8 mouse cellular contexts compared by ENCODE assay signal in the genomic region with DNA sequence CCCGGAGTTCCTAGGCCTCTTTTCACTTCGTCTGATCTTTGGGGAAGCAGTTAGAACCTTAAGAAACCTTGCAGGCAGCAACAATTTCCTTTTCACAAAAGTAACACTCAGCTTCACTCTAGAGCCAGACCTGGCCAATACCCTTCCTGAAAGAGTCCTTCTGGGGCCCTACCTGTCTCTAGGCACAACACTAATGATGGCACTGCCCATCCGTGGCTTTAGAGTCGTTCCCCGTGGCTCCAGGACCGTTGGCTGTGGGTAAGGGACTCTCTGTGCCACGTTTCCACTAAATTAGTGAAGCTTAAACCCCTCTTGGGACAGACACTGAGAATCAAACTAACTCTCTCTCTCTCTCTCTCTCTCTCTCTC. TPM values are rescaled to one million over a fixed set of nuclear protein-coding genes. Genes with fewer than 3 reads are reported as not detected.
DNase-seq lines count a peak whose midpoint lies in the region; ATAC-seq and TF ChIP-seq lines count a peak whose summit lies in the region.

No protein-coding gene starts in this region.

- 18% methylated on average over 7 of the region's 7 CpGs for WGBS in heart, postnatal 0 days
- WGBS in embryonic facial prominence, embryonic 11.5 days, result 3% methylated on average over 7 of the region's 7 CpGs
- WGBS in hindbrain, embryonic 14.5 days, result 4% methylated on average over 7 of the region's 7 CpGs
- WGBS in midbrain, postnatal 0 days, result 3% methylated on average over 7 of the region's 7 CpGs

- no peaks in the 10 kb centered on the region for H3K4me1 ChIP-seq in heart, postnatal 0 days (ENCODE audit: control insufficient read depth, insufficient read depth)
- H3K4me1 ChIP-seq in embryonic facial prominence, embryonic 11.5 days (ENCODE audit: control insufficient read depth, insufficient read depth, low read length), result no peaks in the 10 kb centered on the region
- peaks cover 9% of the 10 kb centered on the region; the same call in 1 of the 2 replicates for H3K4me1 ChIP-seq in hindbrain, embryonic 14.5 days (replicated peaks; ENCODE audit: control insufficient read depth, insufficient read depth, low read length)
- H3K4me1 ChIP-seq in midbrain, postnatal 0 days (ENCODE audit: insufficient read depth, low read length), result no peaks in the 10 kb centered on the region

- ATAC-seq in heart, postnatal 0 days (ENCODE audit: insufficient read depth, low read depth), result no peak
- no peak for ATAC-seq in embryonic facial prominence, embryonic 11.5 days (replicated peaks; ENCODE audit: insufficient number of reproducible peaks, low FRiP score, low TSS enrichment, low read depth)
- no peak for ATAC-seq in hindbrain, embryonic 14.5 days (ENCODE audit: low FRiP score)
- ATAC-seq in midbrain, postnatal 0 days (ENCODE audit: low FRiP score), result no peak

- DNase-seq in heart, postnatal 0 days (ENCODE audit: low spot score), result no peak
- no peak for DNase-seq in heart, adult 8-10 months (ENCODE audit: low spot score)
- peak; percentile 13 for DNase-seq in embryonic facial prominence, embryonic 11.5 days (ENCODE audit: low spot score)
- no peak for DNase-seq in hindbrain, embryonic 14.5 days (ENCODE audit: low spot score)
- no peak for DNase-seq in midbrain, postnatal 0 days (ENCODE audit: low spot score)
- DNase-seq in frontal cortex, postnatal 36 days (ENCODE audit: low spot score in 2 of 2), result no peak
- no peak for DNase-seq in urinary bladder, postnatal 14 days (ENCODE audit: low spot score)
- no peak for DNase-seq in cerebellum, postnatal 36 days

- H3K4me2 ChIP-seq in heart, postnatal 0 days (ENCODE audit: low read depth, low read length), result peak overlapping the region; percentile 52; the same call in 1 of the 2 replicates
- H3K4me2 ChIP-seq in embryonic facial prominence, embryonic 11.5 days (ENCODE audit: low read depth, low read length), result no peak overlapping the region
- peak overlapping the region; percentile 76 for H3K4me2 ChIP-seq in hindbrain, embryonic 14.5 days (replicated peaks)
- H3K4me2 ChIP-seq in midbrain, postnatal 0 days (ENCODE audit: low read depth, low read length, poor library complexity, severe bottlenecking), result peak overlapping the region; percentile 95

- no peak overlapping the region for H3K4me3 ChIP-seq in heart, postnatal 0 days (ENCODE audit: low read depth, low read length)
- no peak overlapping the region for H3K4me3 ChIP-seq in embryonic facial prominence, embryonic 11.5 days (ENCODE audit: low read depth, low read length)
- H3K4me3 ChIP-seq in hindbrain, embryonic 14.5 days (replicated peaks; ENCODE audit: low read length), result 0 out of 2 replicates have a peak overlapping the region, but pooled peaks have one; percentile 72
- peak overlapping the region; percentile 67 for H3K4me3 ChIP-seq in midbrain, postnatal 0 days (ENCODE audit: low read depth, low read length)

- no peaks in the 10 kb centered on the region for H3K9me3 ChIP-seq in heart, postnatal 0 days (replicated peaks; ENCODE audit: control insufficient read depth, low read length)
- no peaks in the 10 kb centered on the region for H3K9me3 ChIP-seq in embryonic facial prominence, embryonic 11.5 days (replicated peaks; ENCODE audit: control insufficient read depth, low read length)
- H3K9me3 ChIP-seq in hindbrain, embryonic 14.5 days (ENCODE audit: control insufficient read depth, low read length), result no peaks in the 10 kb centered on the region
- H3K9me3 ChIP-seq in midbrain, postnatal 0 days (ENCODE audit: low read length), result no peaks in the 10 kb centered on the region

- no peak overlapping the region for H3K9ac ChIP-seq in heart, postnatal 0 days (replicated peaks; ENCODE audit: low read depth, low read length)
- H3K9ac ChIP-seq in embryonic facial prominence, embryonic 11.5 days (replicated peaks; ENCODE audit: low read length), result no peak overlapping the region
- no peak overlapping the region for H3K9ac ChIP-seq in hindbrain, embryonic 14.5 days
- 0 out of 2 replicates have a peak overlapping the region, but pooled peaks have one; percentile 67 for H3K9ac ChIP-seq in midbrain, postnatal 0 days (replicated peaks; ENCODE audit: low read length, poor library complexity, severe bottlenecking)

- H3K36me3 ChIP-seq in heart, postnatal 0 days (replicated peaks; ENCODE audit: control insufficient read depth, insufficient read depth, low read length), result no peaks in the 10 kb centered on the region
- no peaks in the 10 kb centered on the region for H3K36me3 ChIP-seq in embryonic facial prominence, embryonic 11.5 days (replicated peaks; ENCODE audit: control insufficient read depth, insufficient read depth, low read depth, low read length)
- H3K36me3 ChIP-seq in hindbrain, embryonic 14.5 days (replicated peaks; ENCODE audit: control insufficient read depth, insufficient read depth), result no peaks in the 10 kb centered on the region
- no peaks in the 10 kb centered on the region for H3K36me3 ChIP-seq in midbrain, postnatal 0 days (ENCODE audit: insufficient read depth, low read length)

- TF ChIP-seq EP300 in heart, postnatal 0 days (IDR thresholded peaks at IDR 0.05; ENCODE audit: low read depth), result no peak

- no peak for TF ChIP-seq CTCF in heart, postnatal 0 days (IDR thresholded peaks at IDR 0.05; ENCODE audit: low read depth)
- TF ChIP-seq CTCF in midbrain, postnatal 0 days (IDR thresholded peaks at IDR 0.05), result no peak

- H3K27ac ChIP-seq in heart, postnatal 0 days (ENCODE audit: low read depth), result no peak overlapping the region
- H3K27ac ChIP-seq in embryonic facial prominence, embryonic 11.5 days (replicated peaks; ENCODE audit: low read depth, low read length), result no peak overlapping the region
- H3K27ac ChIP-seq in hindbrain, embryonic 14.5 days, result no peak overlapping the region
- 0 out of 2 replicates have a peak overlapping the region, but pooled peaks have one; percentile 62 for H3K27ac ChIP-seq in midbrain, postnatal 0 days (ENCODE audit: low read depth, low read length)

- H3K27me3 ChIP-seq in heart, postnatal 0 days (ENCODE audit: control insufficient read depth, insufficient read depth, low read length), result peaks cover 2% of the 10 kb centered on the region; the same call in 1 of the 2 replicates
- H3K27me3 ChIP-seq in embryonic facial prominence, embryonic 11.5 days (ENCODE audit: control insufficient read depth, insufficient read depth, low read length), result 0 out of 2 replicates have a peak, but pooled peaks cover 4% of the 10 kb centered on the region
- H3K27me3 ChIP-seq in hindbrain, embryonic 14.5 days (ENCODE audit: control insufficient read depth, insufficient read depth, low read length), result no peaks in the 10 kb centered on the region
- no peaks in the 10 kb centered on the region for H3K27me3 ChIP-seq in midbrain, postnatal 0 days (ENCODE audit: insufficient read depth, low read length)

RNA-seq across cellular contexts. Expression of gene Samd5, which starts 1.4 kb away (rescaled TPM):
- 5.6 and 12.8 TPM in 2 replicates for total RNA-seq in heart, postnatal 0 days (2014; rRNA removed; ENCODE audit: low replicate concordance)
- 1.8 and 2.0 TPM in 2 replicates for polyA plus RNA-seq in heart, postnatal 0 days (2015; fragmentation: Nextera tagmentation; extraction: Ambion mirVana)
- total RNA-seq in heart, adult 8-10 months (2022), result 1 to 10 TPM; 2.5 to 4.4 (median 3.2) TPM
- polyA plus RNA-seq in embryonic facial prominence, embryonic 11.5 days (2014; fragmentation: Nextera tagmentation; extraction: Ambion mirVana), result 5.9 and 7.8 TPM in 2 replicates
- 5.8 and 6.6 TPM in 2 replicates for polyA plus RNA-seq in hindbrain, embryonic 14.5 days (2014; fragmentation: Nextera tagmentation; extraction: Ambion mirVana)
- total RNA-seq in midbrain, postnatal 0 days (2014; rRNA removed), result 11.0 and 16.7 TPM in 2 replicates
- polyA plus RNA-seq in midbrain, postnatal 0 days (2015; fragmentation: Nextera tagmentation; extraction: Ambion mirVana), result 4.6 and 5.7 TPM in 2 replicates

Comparison
In these comparisons a context has a peak if more than half of its experiments do, and no peak if none do; other contexts are left out.
1. H3K4me3 ChIP-seq: peak in hindbrain, embryonic 14.5 days (single experiment) and midbrain, postnatal 0 days (single experiment); none in heart, postnatal 0 days (single experiment) and embryonic facial prominence, embryonic 11.5 days (single experiment).